Mouse (Mus musculus) intestine, embryonic 14.5 days (tissue): ENCODE measurements around the gene Fzd10. TPM values are rescaled to one million over a fixed set of nuclear protein-coding genes. Genes with fewer than 3 reads are reported as not detected.
A peak's percentile ranks its signal among the peaks of the same experiment; 100 is the strongest.

Experiments
- ATAC-seq: fragments of 200-750 bp; cut with Nextera tagmentation; replicated peaks from 2 replicates; pipeline ENCODE4 v1.8.0; 2017; ENCODE audit warnings: low read depth, moderate number of reproducible peaks, moderate TSS enrichment, moderate library complexity; ENCODE audit not compliant: low FRiP score, low TSS enrichment
- DNase-seq: peaks from one replicate; pipeline ENCODE4 v3.0.0-alpha.2; 2018; ENCODE audit warnings: low spot score
- H3K27ac ChIP-seq: fragments of 300-500 bp; sonication (generic); 2 replicates; pipeline ENCODE4 v1.5.1; 2014; ENCODE audit warnings: low read depth, mild to moderate bottlenecking, control low read depth
- H3K27me3 ChIP-seq: fragments of 300-500 bp; sonication (generic); replicated peaks from 2 replicates; pipeline ENCODE4 v1.6.1; 2014; ENCODE audit warnings: low read length, control low read depth; ENCODE audit not compliant: control insufficient read depth, insufficient read depth
- H3K36me3 ChIP-seq: fragments of 300-500 bp; sonication (generic); 2 replicates; pipeline ENCODE4 v1.6.1; 2014; ENCODE audit warnings: low read length, control low read depth; ENCODE audit not compliant: control insufficient read depth, insufficient read depth
- H3K4me1 ChIP-seq: fragments of 300-500 bp; sonication (generic); replicated peaks from 2 replicates; pipeline ENCODE4 v1.6.1; 2014; ENCODE audit warnings: low read length, control low read depth, mixed read lengths; ENCODE audit not compliant: control insufficient read depth, insufficient read depth
- H3K4me2 ChIP-seq: fragments of 300-500 bp; sonication (generic); 2 replicates; pipeline ENCODE4 v1.6.1; 2014; ENCODE audit warnings: low read length
- H3K4me3 ChIP-seq: fragments of 300-500 bp; sonication (generic); 2 replicates; pipeline ENCODE4 v1.5.1; 2014; ENCODE audit warnings: low read depth, low read length, control low read depth, mixed read lengths
- H3K9ac ChIP-seq: fragments of 300-500 bp; sonication (generic); 2 replicates; pipeline ENCODE4 v1.6.1; 2014; ENCODE audit warnings: mild to moderate bottlenecking, low read length
- H3K9me3 ChIP-seq: fragments of 300-500 bp; sonication (generic); 2 replicates; pipeline ENCODE4 v1.6.1; 2016; ENCODE audit warnings: low read length, control low read depth; ENCODE audit not compliant: control insufficient read depth
- WGBS: fragments of 180-500 bp; shearing (Covaris S2); extraction: QIAGEN DNeasy Blood & Tissue Kit; methylation state at CpG from one replicate; pipeline ENCODE4 v1.1.7; 2014; 5-methylcytosine and 5-hydroxymethylcytosine counted together
- polyA plus RNA-seq: library from polyadenylated mRNA; unstranded; fragments of >200 nt; fragmentation: Nextera tagmentation; extraction: Ambion mirVana; gene quantifications from 2 replicates; pipeline ENCODE4 v1.2.1, GENCODE M21; 2014

Gene Fzd10
- polyA plus RNA-seq, 1 experiment from 2014 or later = 2.4 TPM

DNA sequence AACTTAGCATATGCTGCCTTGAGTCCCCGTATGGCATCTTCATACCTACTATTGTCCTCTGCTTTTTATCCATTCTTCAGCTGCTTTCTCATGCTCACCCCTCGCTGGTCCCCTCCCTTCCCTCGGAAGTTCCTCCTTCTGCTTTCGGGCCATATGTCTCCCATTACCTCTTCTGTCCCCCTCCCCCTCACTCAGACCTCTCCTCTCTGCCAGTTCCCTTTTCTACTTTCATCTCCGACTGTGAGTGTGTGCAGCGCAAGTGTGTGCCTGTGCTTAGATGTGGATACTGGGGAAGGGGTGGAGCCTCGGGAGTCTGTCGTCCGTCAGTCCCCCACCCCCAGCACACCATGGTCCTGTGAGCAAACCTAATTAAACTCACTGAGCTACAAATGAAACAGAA, 17.0 kb downstream of the Fzd10 start:
- Histone ChIP-seq H3K36me3 (no peaks in the 10 kb centered on the region), H3K4me1 (peaks cover 6% of the 10 kb centered on the region; the same call in 1 of the 2 replicates), H3K4me3 (no peak overlapping the region), H3K9me3 (no peaks in the 10 kb centered on the region), H3K27ac (no peak overlapping the region), H3K4me2 (peak overlapping the region; percentile 26), H3K9ac (no peak overlapping the region), H3K27me3 (no peaks in the 10 kb centered on the region)
- ATAC-seq = no peak; the same call in 1 of the 2 replicates
- no peak for DNase-seq
- WGBS = 13% methylated on average over 9 of the region's 9 CpGs

DNA sequence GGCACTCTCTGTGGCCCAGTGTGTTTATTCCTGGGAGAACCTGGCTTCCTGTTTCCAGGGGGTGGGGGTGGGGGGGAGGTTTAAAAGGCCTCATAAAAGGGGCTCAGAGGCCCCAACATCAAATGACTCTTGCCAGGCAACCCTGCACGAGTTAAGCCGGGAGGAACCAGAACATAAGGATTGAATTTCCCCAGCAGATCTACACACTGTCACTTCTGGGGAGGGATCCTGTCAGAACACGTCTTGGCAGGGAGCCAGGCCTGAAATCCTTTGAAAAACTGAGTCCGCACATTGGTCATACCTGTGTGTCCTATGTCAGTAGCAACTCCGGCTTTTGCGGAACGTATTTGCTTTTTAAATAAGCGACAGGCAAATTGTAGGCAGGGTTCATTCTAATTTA, 19.3 kb downstream of the Fzd10 start:
- no peak for DNase-seq
- 25% methylated on average over 8 of the region's 8 CpGs for WGBS
- Histone ChIP-seq H3K4me3 (no peak overlapping the region), H3K4me2 (no peak overlapping the region), H3K36me3 (no peaks in the 10 kb centered on the region), H3K9me3 (no peaks in the 10 kb centered on the region), H3K9ac (no peak overlapping the region), H3K4me1 (peaks cover 6% of the 10 kb centered on the region; the same call in 1 of the 2 replicates), H3K27ac (no peak overlapping the region), H3K27me3 (no peaks in the 10 kb centered on the region)
- no peak for ATAC-seq

DNA sequence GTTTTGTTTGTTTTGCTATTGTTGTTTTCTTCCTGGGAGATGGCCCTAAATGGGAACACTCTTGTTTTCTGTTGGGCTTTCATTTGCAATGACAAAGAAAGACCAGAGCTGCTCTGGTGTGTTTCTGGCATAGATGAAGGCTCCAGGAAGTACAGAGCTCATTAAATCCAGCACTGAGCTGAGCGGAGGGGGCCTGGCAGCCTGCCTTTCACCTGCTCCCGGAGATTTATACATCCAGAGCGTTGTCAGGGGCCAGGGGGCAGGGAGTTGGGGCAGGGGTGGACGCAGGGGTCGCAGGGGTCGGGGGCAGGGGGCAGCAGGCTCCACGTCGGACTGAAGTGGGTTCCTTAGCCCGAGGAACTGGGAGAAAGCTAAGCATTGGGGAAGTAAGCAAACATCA, 19.8 kb downstream of the Fzd10 start:
- no peak for DNase-seq
- Histone ChIP-seq H3K4me3 (no peak overlapping the region), H3K36me3 (no peaks in the 10 kb centered on the region), H3K4me2 (no peak overlapping the region), H3K27ac (no peak overlapping the region), H3K9ac (no peak overlapping the region), H3K27me3 (no peaks in the 10 kb centered on the region), H3K9me3 (no peaks in the 10 kb centered on the region), H3K4me1 (peaks cover 6% of the 10 kb centered on the region; the same call in 1 of the 2 replicates)
- no peak for ATAC-seq
- WGBS = 6% methylated on average over 9 of the region's 9 CpGs

DNA sequence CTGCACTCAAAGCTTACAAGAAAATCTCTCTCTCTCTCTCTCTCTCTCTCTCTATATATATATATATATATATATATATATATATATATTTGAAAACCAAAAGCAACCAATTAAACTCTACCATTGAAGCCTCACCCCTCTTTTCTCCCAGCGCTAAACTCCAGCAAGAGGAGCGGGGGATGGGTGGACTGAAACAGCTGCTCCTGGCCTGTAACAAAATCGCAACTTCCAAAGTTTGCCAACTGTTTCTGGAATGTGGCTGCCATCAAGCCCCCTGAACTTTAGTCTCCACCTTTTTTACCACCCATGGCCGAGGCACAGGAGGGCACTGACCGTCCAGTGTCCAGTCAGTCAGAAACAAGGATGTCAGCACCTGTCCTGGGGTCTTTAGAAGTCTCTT, 27.1 kb downstream of the Fzd10 start:
- no peaks in the 10 kb centered on the region for H3K9me3 ChIP-seq
- ATAC-seq = no peak
- H3K9ac ChIP-seq = no peak overlapping the region
- no peak for DNase-seq
- WGBS = 49% methylated on average over 5 of the region's 5 CpGs
- H3K4me2 ChIP-seq = no peak overlapping the region
- H3K27me3 ChIP-seq = no peaks in the 10 kb centered on the region
- no peaks in the 10 kb centered on the region for H3K36me3 ChIP-seq
- no peak overlapping the region for H3K4me3 ChIP-seq
- H3K4me1 ChIP-seq = no peaks in the 10 kb centered on the region
- no peak overlapping the region for H3K27ac ChIP-seq

DNA sequence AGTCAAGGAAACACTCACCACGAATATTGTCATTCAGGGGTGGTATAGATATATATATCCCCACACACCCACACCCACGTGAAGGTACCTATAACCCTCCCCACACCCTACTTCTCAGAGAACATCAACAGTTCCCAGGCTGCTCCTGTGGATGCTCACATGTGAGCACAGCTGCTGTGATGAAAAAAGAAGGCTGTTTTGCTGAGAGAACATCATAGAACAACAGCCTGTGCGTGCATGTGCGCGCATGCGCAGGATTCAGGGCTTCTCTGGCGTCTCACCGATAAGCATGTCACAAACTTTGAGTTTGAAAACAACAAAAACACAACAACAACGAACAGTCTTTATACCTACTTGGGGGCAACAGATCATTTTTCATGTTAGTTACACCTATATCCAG, 36.0 kb downstream of the Fzd10 start:
- Histone ChIP-seq H3K36me3 (no peaks in the 10 kb centered on the region), H3K9ac (no peak overlapping the region), H3K27ac (no peak overlapping the region), H3K9me3 (no peaks in the 10 kb centered on the region), H3K4me2 (no peak overlapping the region), H3K4me3 (no peak overlapping the region), H3K27me3 (no peaks in the 10 kb centered on the region), H3K4me1 (no peaks in the 10 kb centered on the region)
- 88% methylated on average over 9 of the region's 9 CpGs for WGBS
- no peak for ATAC-seq
- no peak for DNase-seq

DNA sequence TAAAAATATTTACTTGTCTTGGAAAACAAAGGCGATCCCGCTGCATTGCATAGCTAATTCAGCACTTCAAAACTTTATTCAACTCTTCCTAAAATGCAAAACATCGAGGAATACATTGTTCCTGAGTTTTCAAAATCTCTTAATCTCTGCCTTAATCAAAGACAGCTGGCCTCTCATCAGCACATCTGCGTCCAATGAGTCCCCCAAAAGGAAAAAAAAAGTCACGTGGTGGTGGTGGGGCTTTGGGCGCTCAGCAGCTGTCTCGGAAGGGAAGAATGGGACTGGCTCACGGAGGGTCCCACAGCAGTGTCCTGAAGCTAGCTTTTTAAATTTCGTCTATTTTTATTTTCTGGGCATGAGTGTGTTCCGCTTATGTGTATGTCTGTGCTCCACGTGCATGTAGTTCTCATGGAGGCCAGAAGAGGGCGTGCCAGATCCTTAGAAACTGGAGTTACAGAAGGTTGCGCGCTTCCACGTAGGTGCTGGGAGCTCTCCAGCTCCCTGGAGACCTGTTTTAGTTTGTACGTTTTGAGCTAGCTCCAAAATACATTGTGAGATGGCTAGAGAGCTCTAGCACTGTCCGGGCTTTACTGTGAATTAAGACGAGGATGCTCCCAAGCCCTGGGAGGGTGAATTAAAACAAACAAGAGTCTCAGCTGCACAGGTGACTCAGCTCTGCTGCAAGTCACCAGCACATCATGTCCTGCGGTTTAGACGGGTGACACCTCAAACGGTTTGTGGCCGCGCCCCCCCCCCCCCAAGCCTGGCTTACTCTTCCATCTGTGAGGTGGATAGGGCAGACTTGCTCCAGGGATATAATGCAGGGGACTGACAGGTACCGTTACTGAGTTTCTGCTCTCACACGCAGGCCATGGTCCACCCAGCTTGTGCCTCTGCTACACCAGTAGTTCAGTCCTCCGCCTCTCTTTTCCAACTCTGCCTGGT, 36.7 kb downstream of the Fzd10 start:
- no peak for ATAC-seq
- Histone ChIP-seq H3K4me3 (no peak overlapping the region), H3K27ac (no peak overlapping the region), H3K4me1 (no peaks in the 10 kb centered on the region), H3K27me3 (no peaks in the 10 kb centered on the region), H3K9ac (no peak overlapping the region), H3K4me2 (no peak overlapping the region), H3K9me3 (no peaks in the 10 kb centered on the region), H3K36me3 (no peaks in the 10 kb centered on the region)
- no peak for DNase-seq
- 87% methylated on average over 26 of the region's 26 CpGs for WGBS

DNA sequence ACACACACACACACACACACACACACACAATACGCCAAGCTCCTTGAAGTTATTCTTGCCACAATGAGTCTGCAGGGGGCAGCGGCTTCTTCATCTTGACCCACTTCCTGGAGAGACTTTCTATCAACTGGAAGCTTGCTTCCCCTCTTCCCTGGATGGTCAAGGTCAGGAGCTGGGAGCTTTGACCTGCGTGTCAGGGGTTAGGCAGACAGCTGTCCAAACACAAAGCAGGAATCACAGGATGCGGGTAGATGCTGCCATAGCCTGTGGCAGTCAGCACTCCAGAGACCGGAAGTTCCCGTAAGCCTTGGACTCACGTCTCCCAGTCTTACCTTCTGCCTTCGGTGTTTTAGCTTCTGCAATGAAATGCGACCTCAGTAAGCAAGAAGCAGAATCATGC, 38.1 kb downstream of the Fzd10 start:
- no peak for DNase-seq
- Histone ChIP-seq H3K27me3 (no peaks in the 10 kb centered on the region), H3K27ac (no peak overlapping the region), H3K4me2 (no peak overlapping the region), H3K9ac (no peak overlapping the region), H3K9me3 (no peaks in the 10 kb centered on the region), H3K4me1 (no peaks in the 10 kb centered on the region), H3K36me3 (no peaks in the 10 kb centered on the region), H3K4me3 (no peak overlapping the region)
- no peak for ATAC-seq
- 57% methylated on average over 9 of the region's 9 CpGs for WGBS

DNA sequence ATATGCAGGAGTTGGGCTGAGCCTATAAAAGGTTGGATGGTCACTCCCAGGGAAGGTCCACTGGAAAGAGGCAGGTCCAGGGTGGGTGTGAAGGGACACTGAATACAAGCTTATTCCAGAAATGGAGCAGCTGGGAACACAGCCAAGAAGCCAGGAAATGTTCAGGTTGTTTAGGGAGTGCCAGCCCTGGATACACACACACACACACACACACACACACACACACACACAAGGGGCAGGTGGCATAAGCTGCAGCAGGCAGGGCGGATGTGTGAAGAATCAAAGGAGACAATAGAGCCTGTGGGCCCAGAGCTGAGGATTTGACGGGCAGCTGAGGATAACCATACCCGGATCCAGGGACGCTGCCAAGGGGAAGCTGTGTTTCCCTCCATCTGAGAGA, 42.4 kb downstream of the Fzd10 start:
- ATAC-seq = no peak
- Histone ChIP-seq H3K4me1 (no peaks in the 10 kb centered on the region), H3K27ac (no peak overlapping the region), H3K36me3 (no peaks in the 10 kb centered on the region), H3K4me3 (no peak overlapping the region), H3K9me3 (no peaks in the 10 kb centered on the region), H3K4me2 (no peak overlapping the region), H3K27me3 (no peaks in the 10 kb centered on the region), H3K9ac (no peak overlapping the region)
- WGBS = 79% methylated on average over 4 of the region's 4 CpGs
- no peak for DNase-seq

DNA sequence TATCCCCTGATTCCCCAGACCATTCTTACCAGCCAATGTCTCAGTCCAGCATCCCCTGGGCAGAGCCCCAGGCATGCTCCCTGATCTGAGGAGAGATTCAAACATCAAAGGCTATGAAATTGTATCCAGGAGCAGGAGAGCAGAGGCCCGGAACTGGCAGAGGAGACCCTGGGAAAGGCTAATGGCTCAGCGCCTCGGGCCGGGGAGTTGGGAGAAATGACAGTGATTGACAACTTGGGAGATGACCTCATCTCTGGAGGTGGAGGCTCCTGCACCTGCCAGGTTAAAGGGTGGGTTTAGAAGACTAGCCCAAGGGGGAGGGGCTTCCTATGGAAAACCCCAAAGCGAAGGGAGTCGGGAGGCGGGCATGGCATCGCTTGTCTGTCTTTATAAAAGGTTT, 45.1 kb downstream of the Fzd10 start:
- DNase-seq = no peak
- WGBS = 55% methylated on average over 8 of the region's 8 CpGs
- no peak overlapping the region for H3K9ac ChIP-seq

More for the DNA sequence above, 45.1 kb downstream of the Fzd10 start:
- Histone ChIP-seq H3K4me3 (no peak overlapping the region), H3K4me2 (no peak overlapping the region), H3K4me1 (no peaks in the 10 kb centered on the region), H3K27me3 (no peaks in the 10 kb centered on the region), H3K36me3 (no peaks in the 10 kb centered on the region), H3K9me3 (no peaks in the 10 kb centered on the region), H3K27ac (no peak overlapping the region)
- no peak for ATAC-seq
